Mouse (Mus musculus): Measurements from ENCODE around the gene Agpat2.

- no peak for TF ChIP-seq POLR2A (IDR thresholded peaks at IDR 0.05; ENCODE audit: insufficient read depth, low read length)
- no peak for TF ChIP-seq EP300 (IDR thresholded peaks at IDR 0.05; ENCODE audit: insufficient read depth, low read depth, low read length)
Measured at GRCm38 (mm10) chr2:26573396-26573795, 30.8 kb downstream of the Agpat2 start.
